Mouse (Mus musculus): Measurements from ENCODE around the gene Gm10217. TPM values are rescaled to one million over a fixed set of nuclear protein-coding genes. Genes with fewer than 3 reads are reported as not detected.

Gm10217 gene
- polyA plus RNA-seq, 1 experiment from 2014 or later, result not detected

DNA sequence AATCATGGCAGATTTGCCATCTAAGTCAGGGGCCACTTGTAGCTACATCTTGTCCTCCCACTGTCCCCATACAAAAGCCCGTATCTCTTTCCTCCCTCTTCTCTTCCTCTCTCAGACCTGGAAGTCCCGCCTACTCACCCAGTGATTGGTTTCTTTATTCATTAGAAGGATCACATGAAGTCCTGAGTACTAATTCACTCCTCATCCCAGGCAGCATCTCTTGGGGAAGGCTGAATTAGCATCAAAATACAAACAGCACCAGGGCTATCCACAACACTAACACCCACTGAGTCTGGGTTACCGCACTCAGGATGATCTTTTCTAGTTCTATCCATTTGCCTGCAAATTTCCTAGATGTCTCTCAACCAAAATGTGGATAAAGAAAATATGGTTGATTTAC, 4.0 kb downstream of the Gm10217 start:
- no peak for ATAC-seq
- Histone ChIP-seq H3K4me1 (replicated peaks; ENCODE audit: control insufficient read depth, insufficient read depth, low read length) (no peaks in the 10 kb centered on the region), H3K27me3 (replicated peaks; ENCODE audit: control insufficient read depth, insufficient read depth, low read length) (no peaks in the 10 kb centered on the region), H3K9me3 (ENCODE audit: control insufficient read depth) (no peaks in the 10 kb centered on the region), H3K27ac (ENCODE audit: low read depth, low read length) (no peak overlapping the region), H3K4me2 (replicated peaks; ENCODE audit: low read depth) (no peak overlapping the region), H3K36me3 (ENCODE audit: control insufficient read depth, insufficient read depth) (no peaks in the 10 kb centered on the region), H3K9ac (ENCODE audit: low read depth, low read length) (no peak overlapping the region), H3K4me3 (ENCODE audit: low read depth, low read length) (no peak overlapping the region)
- WGBS, result 75% methylated on average over 3 of the region's 3 CpGs
- no peak for TF ChIP-seq CTCF (IDR thresholded peaks at IDR 0.05; ENCODE audit: low read depth)

- Histone ChIP-seq H3K9me3 (ENCODE audit: control insufficient read depth) (no peaks in the 10 kb centered on the region), H3K4me2 (replicated peaks; ENCODE audit: low read depth) (no peak overlapping the region), H3K27ac (ENCODE audit: low read depth, low read length) (no peak overlapping the region), H3K4me3 (ENCODE audit: low read depth, low read length) (no peak overlapping the region), H3K4me1 (replicated peaks; ENCODE audit: control insufficient read depth, insufficient read depth, low read length) (no peaks in the 10 kb centered on the region), H3K27me3 (replicated peaks; ENCODE audit: control insufficient read depth, insufficient read depth, low read length) (no peaks in the 10 kb centered on the region), H3K36me3 (ENCODE audit: control insufficient read depth, insufficient read depth) (no peaks in the 10 kb centered on the region), H3K9ac (ENCODE audit: low read depth, low read length) (no peak overlapping the region)
- WGBS, result 73% methylated on average over 1 of the region's 1 CpGs
- ATAC-seq, result no peak
- no peak for TF ChIP-seq CTCF (IDR thresholded peaks at IDR 0.05; ENCODE audit: low read depth)
Observed at GRCm38 (mm10) chr8:9876241-9876640, 12.2 kb downstream of the Gm10217 start.

GRCm38 (mm10) chr8:9879921-9880320, 15.9 kb downstream of the Gm10217 start:
- no peak for TF ChIP-seq CTCF (IDR thresholded peaks at IDR 0.05; ENCODE audit: low read depth)

DNA sequence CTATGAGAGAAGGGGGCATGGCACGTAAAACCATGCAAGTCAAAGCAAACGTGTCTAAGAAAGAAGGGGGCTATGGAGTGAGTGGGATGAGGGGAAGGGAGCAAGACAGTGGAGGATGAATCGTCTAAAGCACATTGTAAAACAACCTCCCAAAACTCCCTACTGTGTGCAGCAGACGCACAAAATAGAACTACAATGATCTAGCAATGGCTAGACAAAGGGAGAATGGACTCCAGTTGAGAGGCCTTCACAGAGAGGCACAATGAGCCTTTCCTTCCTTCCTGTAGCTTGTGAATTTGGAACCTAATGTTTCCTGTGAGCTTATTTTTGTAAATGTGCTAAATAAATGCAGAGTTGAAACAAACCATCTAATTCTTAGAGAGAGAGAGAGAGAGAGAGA, 22.7 kb downstream of the Gm10217 start:
- Histone ChIP-seq H3K4me3 (ENCODE audit: low read depth, low read length) (no peak overlapping the region), H3K4me2 (replicated peaks; ENCODE audit: low read depth) (no peak overlapping the region), H3K27ac (ENCODE audit: low read depth, low read length) (no peak overlapping the region), H3K27me3 (replicated peaks; ENCODE audit: control insufficient read depth, insufficient read depth, low read length) (no peaks in the 10 kb centered on the region), H3K4me1 (replicated peaks; ENCODE audit: control insufficient read depth, insufficient read depth, low read length) (no peaks in the 10 kb centered on the region), H3K36me3 (ENCODE audit: control insufficient read depth, insufficient read depth) (no peaks in the 10 kb centered on the region), H3K9ac (ENCODE audit: low read depth, low read length) (no peak overlapping the region), H3K9me3 (ENCODE audit: control insufficient read depth) (no peaks in the 10 kb centered on the region)
- ATAC-seq, result no peak
- WGBS, result 81% methylated on average over 4 of the region's 4 CpGs
- TF ChIP-seq CTCF (IDR thresholded peaks at IDR 0.05; ENCODE audit: low read depth), result no peak

More at GRCm38 (mm10) chr8:9879921-9880320, 15.9 kb downstream of the Gm10217 start:
- WGBS, result 64% methylated on average over 4 of the region's 4 CpGs
- Histone ChIP-seq H3K4me2 (replicated peaks; ENCODE audit: low read depth) (no peak overlapping the region), H3K4me1 (replicated peaks; ENCODE audit: control insufficient read depth, insufficient read depth, low read length) (no peaks in the 10 kb centered on the region), H3K27me3 (replicated peaks; ENCODE audit: control insufficient read depth, insufficient read depth, low read length) (no peaks in the 10 kb centered on the region), H3K4me3 (ENCODE audit: low read depth, low read length) (no peak overlapping the region), H3K9ac (ENCODE audit: low read depth, low read length) (no peak overlapping the region), H3K36me3 (ENCODE audit: control insufficient read depth, insufficient read depth) (no peaks in the 10 kb centered on the region), H3K27ac (ENCODE audit: low read depth, low read length) (no peak overlapping the region), H3K9me3 (ENCODE audit: control insufficient read depth) (no peaks in the 10 kb centered on the region)
- no peak for ATAC-seq

DNA sequence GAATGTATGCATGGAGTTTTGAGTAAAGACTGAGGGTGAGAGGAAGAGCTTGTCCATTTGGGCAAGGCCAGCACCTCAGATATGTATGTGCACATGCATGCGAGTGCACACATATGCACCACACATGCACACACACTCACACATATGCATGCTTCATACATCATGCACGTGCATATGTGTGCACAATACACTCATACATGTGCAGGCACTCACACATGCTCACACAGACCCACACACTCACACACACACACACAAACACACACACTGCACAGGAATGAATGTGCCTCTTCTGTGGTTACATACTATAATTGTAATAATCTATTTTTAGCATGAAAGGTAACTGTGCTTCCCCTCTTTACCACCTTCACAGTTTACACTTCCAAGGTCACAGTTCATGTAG, 35.1 kb downstream of the Gm10217 start:
- no peaks in the 10 kb centered on the region for H3K36me3 ChIP-seq (ENCODE audit: control insufficient read depth, insufficient read depth)
- H3K9me3 ChIP-seq (ENCODE audit: control insufficient read depth), result no peaks in the 10 kb centered on the region
- no peak overlapping the region for H3K4me2 ChIP-seq (replicated peaks; ENCODE audit: low read depth)
- H3K27ac ChIP-seq (ENCODE audit: low read depth, low read length), result no peak overlapping the region
- no peak overlapping the region for H3K4me3 ChIP-seq (ENCODE audit: low read depth, low read length)
- no peaks in the 10 kb centered on the region for H3K4me1 ChIP-seq (replicated peaks; ENCODE audit: control insufficient read depth, insufficient read depth, low read length)
- no peaks in the 10 kb centered on the region for H3K27me3 ChIP-seq (replicated peaks; ENCODE audit: control insufficient read depth, insufficient read depth, low read length)
- TF ChIP-seq CTCF (IDR thresholded peaks at IDR 0.05; ENCODE audit: low read depth), result no peak
- no peak for ATAC-seq
- 78% methylated on average over 2 of the region's 2 CpGs for WGBS
- no peak overlapping the region for H3K9ac ChIP-seq (ENCODE audit: low read depth, low read length)

DNA sequence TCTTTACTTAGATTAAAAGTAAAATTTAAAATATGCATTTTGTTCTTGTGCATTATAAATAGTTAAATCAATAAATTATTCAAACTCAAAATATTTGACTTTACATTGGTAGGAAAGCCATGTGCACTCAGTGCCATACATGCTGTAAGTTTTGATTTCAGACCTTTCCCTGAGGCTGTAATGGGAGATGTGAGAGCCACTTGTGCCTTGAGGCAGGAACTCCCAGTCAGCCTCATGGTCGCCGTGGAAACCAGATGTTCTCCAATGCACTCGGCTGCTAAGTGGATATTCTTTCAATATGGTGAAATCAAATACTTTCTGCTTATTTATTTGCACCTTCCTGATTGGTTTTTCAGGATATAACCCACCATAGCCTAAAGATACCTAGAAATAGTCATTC, 35.6 kb downstream of the Gm10217 start:
- Histone ChIP-seq H3K9ac (ENCODE audit: low read depth, low read length) (no peak overlapping the region), H3K4me3 (ENCODE audit: low read depth, low read length) (no peak overlapping the region), H3K4me2 (replicated peaks; ENCODE audit: low read depth) (no peak overlapping the region), H3K9me3 (ENCODE audit: control insufficient read depth) (no peaks in the 10 kb centered on the region), H3K27ac (ENCODE audit: low read depth, low read length) (no peak overlapping the region), H3K36me3 (ENCODE audit: control insufficient read depth, insufficient read depth) (no peaks in the 10 kb centered on the region), H3K4me1 (replicated peaks; ENCODE audit: control insufficient read depth, insufficient read depth, low read length) (no peaks in the 10 kb centered on the region), H3K27me3 (replicated peaks; ENCODE audit: control insufficient read depth, insufficient read depth, low read length) (no peaks in the 10 kb centered on the region)
- no peak for ATAC-seq
- WGBS, result 65% methylated on average over 3 of the region's 3 CpGs
- no peak for TF ChIP-seq CTCF (IDR thresholded peaks at IDR 0.05; ENCODE audit: low read depth)

Other genes with a start within 250 kb of the Gm10217 start
- 0.96 and 1.1 TPM in 2 replicates for gene Fam155a, start 93.1 kb upstream of the Gm10217 start, polyA plus RNA-seq (2015; fragmentation: Nextera tagmentation; extraction: Ambion mirVana)
- 3.0 and 3.5 TPM in 2 replicates for gene Lig4, start 113.4 kb downstream of the Gm10217 start, polyA plus RNA-seq (2015; fragmentation: Nextera tagmentation; extraction: Ambion mirVana)
- 14.6 and 14.8 TPM in 2 replicates for gene Abhd13, start 113.5 kb downstream of the Gm10217 start, polyA plus RNA-seq (2015; fragmentation: Nextera tagmentation; extraction: Ambion mirVana)
- 2.0 and 2.7 TPM in 2 replicates for gene Tnfsf13b, start 142.2 kb downstream of the Gm10217 start, polyA plus RNA-seq (2015; fragmentation: Nextera tagmentation; extraction: Ambion mirVana)